Mouse (Mus musculus) lung, embryonic 16.5 days (tissue): ENCODE measurements at regions not wholly inside any gene's neighbourhood (a gene's known extent, or its start where the extent isn't known, plus 50 kb on each side); places are given as distances from the start of the nearest gene placed in this dataset.

Source experiments
- ATAC-seq: fragments of 200-750 bp; cut with Nextera tagmentation; 2 replicates; pipeline ENCODE4 v1.8.0; 2017; ENCODE audit warnings: low read depth, mild to moderate bottlenecking, moderate library complexity
- H3K27ac ChIP-seq: fragments of 300-500 bp; sonication (generic); 2 replicates; pipeline ENCODE4 v1.5.1; 2014; ENCODE audit warnings: mild to moderate bottlenecking, control low read depth, low read length
- H3K27me3 ChIP-seq: fragments of 300-500 bp; sonication (generic); 2 replicates; pipeline ENCODE4 v1.6.1; 2014; ENCODE audit warnings: low read depth, low read length, mixed read lengths; ENCODE audit not compliant: control insufficient read depth, insufficient read depth
- H3K36me3 ChIP-seq: fragments of 300-500 bp; sonication (generic); 2 replicates; pipeline ENCODE4 v1.6.1; 2014; ENCODE audit warnings: low read length; ENCODE audit not compliant: control insufficient read depth, insufficient read depth
- H3K4me1 ChIP-seq: fragments of 300-500 bp; sonication (generic); replicated peaks from 2 replicates; pipeline ENCODE4 v1.6.1; 2014; ENCODE audit warnings: low read length, mixed read lengths; ENCODE audit not compliant: control insufficient read depth, insufficient read depth
- H3K4me2 ChIP-seq: fragments of 300-500 bp; sonication (generic); 2 replicates; pipeline ENCODE4 v1.6.1; 2014; ENCODE audit warnings: low read depth, low read length, control low read depth
- H3K4me3 ChIP-seq: fragments of 300-500 bp; sonication (generic); 2 replicates; pipeline ENCODE4 v1.5.1; 2014; ENCODE audit warnings: mild to moderate bottlenecking, low read length, control low read depth
- H3K9ac ChIP-seq: fragments of 300-500 bp; sonication (generic); 2 replicates; pipeline ENCODE4 v1.6.1; 2014; ENCODE audit warnings: low read length, control low read depth
- H3K9me3 ChIP-seq: fragments of 300-500 bp; sonication (generic); 2 replicates; pipeline ENCODE4 v1.6.1; 2016; ENCODE audit warnings: low read length; ENCODE audit not compliant: control insufficient read depth
- WGBS: fragments of 180-500 bp; shearing (Covaris S2); extraction: QIAGEN DNeasy Blood & Tissue Kit; methylation state at CpG from one replicate; pipeline ENCODE4 v1.1.7; 2014; 5-methylcytosine and 5-hydroxymethylcytosine counted together

- H3K4me1 ChIP-seq = no peaks in the 10 kb centered on the region
- H3K9me3 ChIP-seq = no peaks in the 10 kb centered on the region
- H3K4me3 ChIP-seq = no peak overlapping the region
- 4% methylated on average over 15 of the region's 15 CpGs for WGBS
- peak; percentile 62 for ATAC-seq
- no peaks in the 10 kb centered on the region for H3K36me3 ChIP-seq
- H3K4me2 ChIP-seq = no peak overlapping the region; the same call in 1 of the 2 replicates
- H3K27me3 ChIP-seq = no peaks in the 10 kb centered on the region
- H3K27ac ChIP-seq = no peak overlapping the region
- no peak overlapping the region for H3K9ac ChIP-seq
Measured at GRCm38 (mm10) chr2:95232135-95232772, 794.3 kb upstream of the Api5 start.

GRCm38 (mm10) chr2:95231739-95232134 is 793.8 kb upstream of the Api5 start:
- Histone ChIP-seq H3K36me3 (no peaks in the 10 kb centered on the region), H3K27ac (no peak overlapping the region), H3K9ac (no peak overlapping the region), H3K27me3 (no peaks in the 10 kb centered on the region), H3K4me3 (no peak overlapping the region), H3K4me2 (no peak overlapping the region), H3K9me3 (no peaks in the 10 kb centered on the region), H3K4me1 (no peaks in the 10 kb centered on the region)
- 24% methylated on average over 9 of the region's 9 CpGs for WGBS
- no peak for ATAC-seq

- Histone ChIP-seq H3K36me3 (no peaks in the 10 kb centered on the region), H3K4me1 (no peaks in the 10 kb centered on the region), H3K4me2 (no peak overlapping the region), H3K27ac (no peak overlapping the region), H3K9me3 (no peaks in the 10 kb centered on the region), H3K9ac (no peak overlapping the region), H3K4me3 (no peak overlapping the region), H3K27me3 (no peaks in the 10 kb centered on the region)
- 38% methylated on average over 2 of the region's 2 CpGs for WGBS
- ATAC-seq = no peak
Measured at GRCm38 (mm10) chr2:95229386-95229785, 791.5 kb upstream of the Api5 start.

GRCm38 (mm10) chr2:95210216-95210941 is 772.4 kb upstream of the Api5 start:
- H3K9ac ChIP-seq = no peak overlapping the region
- H3K4me3 ChIP-seq = no peak overlapping the region
- H3K4me2 ChIP-seq = no peak overlapping the region
- no peak overlapping the region for H3K27ac ChIP-seq
- WGBS = 27% methylated on average over 4 of the region's 4 CpGs
- no peaks in the 10 kb centered on the region for H3K36me3 ChIP-seq
- ATAC-seq = no peak
- no peaks in the 10 kb centered on the region for H3K9me3 ChIP-seq
- no peaks in the 10 kb centered on the region for H3K4me1 ChIP-seq
- H3K27me3 ChIP-seq = no peaks in the 10 kb centered on the region
